Mouse (Mus musculus) testis, postnatal 10 days (tissue): Measurements from ENCODE around the gene Tes.
A peak's percentile ranks its signal among the peaks of the same experiment; 100 is the strongest.
"Not testable (repeated sequence)": the region's sequence is repeated elsewhere in the genome, so short reads cannot be mapped to it uniquely, and the experiment has no call there.

Source experiments
- DNase-seq: peaks from one replicate; pipeline ENCODE4 v3.0.0; 2021; ENCODE audit warnings: low spot score

The Tes gene

DNA sequence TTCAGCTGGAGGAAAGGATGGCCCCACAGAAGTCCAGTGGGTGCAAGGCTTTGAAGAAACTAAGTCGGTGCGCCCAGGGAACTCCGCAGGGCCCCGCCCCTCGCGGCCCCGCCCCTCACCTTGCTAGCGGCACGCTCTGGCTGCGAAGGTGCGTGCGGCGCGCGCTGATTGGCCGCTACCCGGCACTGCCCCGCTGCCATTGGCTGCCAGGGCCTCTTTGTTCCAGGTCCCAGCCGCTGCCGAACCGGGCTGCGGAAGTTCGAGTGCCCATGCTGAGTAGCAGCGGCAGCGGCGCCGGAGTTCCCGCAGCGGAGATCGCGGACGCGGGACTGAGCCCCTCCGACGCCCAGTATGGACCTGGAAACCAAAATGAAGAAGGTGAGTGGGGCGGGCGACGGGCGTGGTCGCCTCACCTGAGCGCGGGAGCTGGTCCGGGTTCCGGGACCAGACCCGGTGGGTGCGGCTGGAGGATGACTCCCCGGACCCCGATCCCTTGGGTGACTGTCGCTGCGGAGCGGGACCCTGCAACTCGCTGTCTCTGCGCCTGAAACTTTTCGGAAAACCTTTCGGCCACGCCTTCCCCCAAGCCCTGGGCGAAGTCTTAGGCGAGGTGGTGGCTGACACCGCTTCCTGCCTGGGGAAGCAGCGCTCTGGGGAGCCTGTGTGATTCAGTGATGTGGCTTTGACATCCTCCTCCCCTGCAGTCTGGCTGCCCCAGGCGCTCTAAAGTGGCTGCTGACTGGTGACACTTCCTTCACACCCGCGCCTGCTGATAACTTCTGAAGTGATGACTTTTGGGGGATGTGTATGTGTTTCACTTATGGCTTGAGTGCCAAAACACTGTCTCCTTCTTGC is at the start of gene Tes:
TSS of gene Tes (plus strand) at position 214 of the 855 bp plus-strand sequence.
- peak; percentile 73 for DNase-seq

DNA sequence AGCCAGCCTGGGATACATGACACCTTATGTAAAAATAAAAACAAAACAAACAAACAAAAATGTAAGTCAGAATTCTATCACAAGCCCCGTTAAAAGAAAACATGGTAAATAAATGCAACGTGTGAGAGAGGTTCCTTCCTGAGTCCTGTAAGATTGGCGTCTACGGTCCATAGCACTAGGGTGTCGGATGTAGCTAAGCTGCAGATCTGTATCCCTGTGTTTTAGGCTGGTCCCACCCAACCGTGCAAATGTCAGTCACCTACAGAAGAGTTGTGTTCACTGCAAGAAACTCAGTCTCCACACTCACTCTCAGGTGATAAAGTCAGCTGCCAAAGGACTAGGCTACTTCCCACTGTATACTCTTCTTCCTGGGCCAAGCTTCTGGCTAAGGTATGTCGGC is 39.1 kb upstream of the Tes start:
- DNase-seq: no peak

DNA sequence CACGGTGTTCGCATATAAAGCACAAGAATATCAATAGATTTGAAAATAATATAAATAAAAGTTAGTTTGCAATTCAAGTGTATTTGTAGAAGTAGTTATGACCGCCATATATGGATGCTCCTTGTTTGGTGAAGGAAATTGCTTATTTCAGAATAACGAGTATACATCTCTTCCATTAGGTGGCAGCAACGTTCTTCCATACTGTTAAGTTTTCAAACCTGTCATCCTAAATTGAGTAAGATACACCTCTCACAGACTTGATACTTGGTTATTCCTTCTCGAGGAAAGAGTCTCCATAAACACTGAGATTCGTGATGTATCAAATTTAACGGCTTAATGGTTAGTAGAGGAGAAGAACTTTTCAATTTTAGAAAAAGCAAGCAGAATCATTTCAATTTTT is 37.4 kb upstream of the Tes start:
- DNase-seq: no peak

- no peak for DNase-seq
Measured at GRCm38 (mm10) chr6:17028809-17029208, 36.1 kb upstream of the Tes start.

GRCm38 (mm10) chr6:17032231-17032728 is 32.7 kb upstream of the Tes start:
- no peak for DNase-seq

DNA sequence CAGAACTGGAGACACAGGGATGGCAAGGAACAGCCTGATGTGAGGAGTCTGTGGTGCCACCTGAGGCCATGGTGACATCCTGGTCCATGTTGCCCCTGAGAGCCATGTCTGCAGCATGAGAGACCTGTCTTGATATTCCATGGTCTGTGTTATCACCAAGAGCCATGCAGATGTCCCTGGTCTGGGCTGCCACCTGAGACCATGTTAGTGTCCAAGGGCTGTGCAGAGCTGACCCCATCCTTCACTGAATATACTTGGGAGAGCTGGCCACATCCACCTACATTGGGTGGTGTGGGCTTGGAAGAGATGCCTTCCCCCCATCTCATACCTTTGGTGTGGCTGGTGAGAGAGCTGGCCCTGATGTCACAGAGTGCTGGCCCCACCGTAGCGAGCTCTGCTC is 30.9 kb upstream of the Tes start:
- no peak for DNase-seq

GRCm38 (mm10) chr6:17035228-17035627 is 29.7 kb upstream of the Tes start:
- DNase-seq: no peak

DNA sequence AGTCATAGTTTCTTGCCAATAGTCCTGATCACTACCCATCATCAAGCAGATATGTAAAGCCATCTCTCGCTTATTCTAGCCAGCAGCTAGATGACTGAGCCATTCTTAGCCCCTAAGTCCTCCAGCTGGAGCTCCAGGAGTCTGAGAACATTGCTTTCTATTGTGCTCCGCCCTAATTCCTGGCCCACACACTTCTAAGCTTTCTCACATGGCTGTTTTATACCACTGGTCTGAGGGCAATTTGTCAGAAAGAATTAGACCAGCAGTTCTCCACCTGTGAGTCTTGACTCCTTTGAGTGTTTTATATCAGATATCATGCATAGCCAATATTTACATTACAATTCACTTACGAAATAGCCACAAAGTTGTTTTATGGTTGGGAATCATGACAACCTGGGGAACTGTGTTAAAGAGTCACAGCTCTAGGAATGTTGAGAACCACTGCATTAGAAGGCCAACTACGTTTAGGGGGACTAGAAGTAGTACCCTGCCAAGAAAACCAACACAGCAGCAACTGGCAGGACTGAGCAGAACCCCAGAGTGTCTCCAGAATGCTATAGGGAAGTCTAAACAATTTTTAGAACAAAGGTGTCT is 13.4 kb upstream of the Tes start:
- DNase-seq: no peak

- no peak for DNase-seq
Measured at GRCm38 (mm10) chr6:17053028-17053660, 11.8 kb upstream of the Tes start.

GRCm38 (mm10) chr6:17054781-17055180 is 10.2 kb upstream of the Tes start:
- no peak for DNase-seq

- DNase-seq: no peak
Measured at GRCm38 (mm10) chr6:17055659-17056058, 9.3 kb upstream of the Tes start.

DNA sequence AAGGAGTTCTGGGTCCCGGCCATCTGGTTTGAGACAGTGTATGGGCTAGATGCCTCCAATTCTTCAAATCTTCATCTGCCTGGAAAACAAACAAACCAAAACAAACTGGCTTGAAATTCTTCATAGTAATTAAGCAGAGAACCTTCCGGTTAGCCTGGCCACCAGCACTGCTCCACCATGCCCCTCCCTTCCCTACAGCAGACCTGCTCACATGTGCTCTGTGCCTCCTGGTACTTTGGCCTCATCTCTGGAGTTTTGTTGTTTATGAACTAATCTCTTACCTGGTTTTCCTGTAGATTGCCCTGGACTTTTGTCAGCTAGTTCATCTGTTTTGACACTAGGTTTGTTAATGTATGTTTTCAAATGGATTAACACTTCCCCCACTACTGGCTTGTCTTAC is 5.4 kb upstream of the Tes start:
- DNase-seq: no peak

DNA sequence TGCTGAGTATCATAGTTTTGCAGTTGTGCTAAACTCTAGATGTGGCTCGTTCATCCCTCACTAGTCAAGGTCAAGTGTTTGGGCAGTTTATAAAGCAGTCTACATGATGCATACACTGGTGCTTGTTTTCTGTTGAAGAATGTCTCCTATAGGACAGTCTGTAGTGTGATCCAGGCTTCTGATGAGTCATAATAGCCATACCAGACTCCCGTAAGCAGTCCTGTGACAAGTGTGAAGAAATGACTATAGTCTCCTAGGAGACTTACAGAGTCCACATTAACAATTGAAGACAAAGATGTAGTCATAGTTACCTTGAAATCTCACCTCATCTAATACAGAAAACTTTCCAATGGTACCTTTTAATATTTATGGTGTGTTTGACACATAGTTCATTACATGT is 4.8 kb upstream of the Tes start:
- no peak for DNase-seq

- DNase-seq: not testable (repeated sequence)
Measured at GRCm38 (mm10) chr6:17061826-17062225, 3.1 kb upstream of the Tes start.

DNA sequence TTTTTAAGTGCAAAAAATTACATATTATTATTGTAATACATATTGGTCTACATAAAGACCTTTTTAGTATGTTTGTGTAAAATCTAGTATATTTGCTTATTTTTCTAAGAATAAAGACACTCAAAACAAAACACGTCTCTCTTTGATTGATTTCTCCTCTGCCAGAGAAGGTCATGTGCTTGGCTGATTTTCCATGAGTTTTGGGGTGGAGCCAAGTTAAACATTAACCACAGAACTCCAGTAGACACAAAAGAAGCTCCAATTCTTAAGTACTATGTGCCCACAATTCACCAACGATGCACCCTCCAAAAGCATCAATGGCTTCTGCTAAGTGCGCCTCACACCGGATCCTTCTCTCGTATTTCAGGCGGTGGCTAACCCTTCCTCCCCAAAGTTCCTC is 2.6 kb upstream of the Tes start:
- DNase-seq: no peak

DNA sequence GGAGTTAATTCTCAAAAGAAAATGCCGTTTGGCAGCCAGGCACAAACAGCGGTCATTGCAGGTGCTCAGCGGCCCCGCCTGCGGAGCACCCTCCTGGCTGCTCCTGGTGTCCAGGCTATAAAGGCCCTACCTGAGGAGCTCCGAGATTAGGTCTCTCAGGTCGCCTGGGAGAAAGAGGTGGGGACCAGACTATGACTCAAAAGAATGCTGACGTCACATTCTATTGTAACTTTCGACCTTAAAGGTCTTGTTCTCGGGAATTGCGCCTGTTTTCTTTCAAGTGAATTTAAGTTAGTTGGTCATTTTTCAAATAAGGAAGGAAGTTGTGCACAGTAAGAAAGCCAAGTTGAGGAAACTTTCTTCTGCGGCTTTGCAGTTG is 831 bp downstream of the Tes start:
- DNase-seq: no peak

GRCm38 (mm10) chr6:17066211-17066940 is 1.4 kb downstream of the Tes start:
- DNase-seq: no peak

DNA sequence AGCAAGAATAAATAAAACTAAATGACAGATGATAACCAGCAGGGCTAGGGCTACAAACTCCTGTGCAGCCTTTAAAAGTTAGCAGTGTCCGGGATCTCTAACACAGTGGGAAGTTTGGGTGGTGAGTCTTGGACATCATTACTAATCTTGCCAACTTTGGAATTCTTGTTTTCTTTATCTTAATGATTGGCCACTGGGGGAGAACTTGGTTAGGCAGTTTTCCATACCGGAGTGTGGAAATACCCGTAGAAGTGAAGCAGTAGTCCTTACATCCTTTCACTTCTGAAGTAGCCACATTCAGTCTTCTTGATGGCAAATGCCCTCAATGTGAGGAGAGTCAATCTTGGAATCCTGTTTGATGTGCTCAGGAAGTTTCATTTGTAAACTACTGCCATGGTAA is 7.0 kb downstream of the Tes start:
- DNase-seq: no peak

- DNase-seq: no peak
Measured at GRCm38 (mm10) chr6:17072338-17072737, 7.4 kb downstream of the Tes start.

DNA sequence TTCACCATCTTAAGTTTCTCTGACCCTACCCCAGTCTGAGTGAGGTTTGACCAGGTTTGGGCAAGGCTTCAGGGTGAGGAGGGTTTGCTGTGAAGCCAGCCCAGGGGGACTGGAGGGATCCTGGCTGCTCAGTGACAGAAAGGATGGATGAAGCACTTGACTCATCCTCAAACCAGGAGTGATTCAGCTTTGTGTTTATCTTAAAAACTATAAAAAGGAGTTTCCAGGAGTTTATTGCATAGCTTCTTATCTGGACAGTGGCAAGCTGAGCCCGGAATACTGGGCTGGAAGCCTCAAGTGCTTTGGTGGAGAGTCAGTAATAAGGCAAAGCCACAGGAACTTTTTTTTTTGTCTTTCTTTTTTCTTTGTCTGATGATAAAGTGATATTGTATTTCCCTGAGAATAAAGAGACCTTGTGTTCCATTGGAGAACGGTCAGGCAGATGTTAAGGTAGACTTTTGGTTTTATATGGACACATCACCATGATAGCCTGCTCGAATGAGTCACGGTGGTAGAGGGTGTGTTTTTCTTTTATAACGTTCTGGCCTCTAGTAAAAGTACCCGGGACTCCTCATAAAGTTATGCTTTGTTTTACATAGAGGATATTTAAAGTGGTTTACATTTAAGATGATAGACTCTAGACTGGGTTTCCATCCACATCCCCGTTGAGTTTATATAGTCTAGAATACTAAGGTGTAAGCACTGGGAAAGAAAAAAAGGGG is 8.0 kb downstream of the Tes start:
- no peak for DNase-seq

GRCm38 (mm10) chr6:17077270-17077669 is 12.3 kb downstream of the Tes start:
- DNase-seq: no peak

- DNase-seq: no peak
Measured at GRCm38 (mm10) chr6:17077720-17078119, 12.8 kb downstream of the Tes start.
